Mouse (Mus musculus): ENCODE measurements around the gene Klf13. TPM values are rescaled to one million over a fixed set of nuclear protein-coding genes. Genes with fewer than 3 reads are reported as not detected.
A peak's percentile ranks its signal among the peaks of the same experiment; 100 is the strongest.

Klf13 gene
- total RNA-seq, 1 experiment from 2014 or later, result 85.8 TPM

- DNase-seq, result peak; percentile 91
These were observed 12.4 kb upstream of the Klf13 start for GRCm38 (mm10) chr7:63950931-63951607.

- DNase-seq, result no peak
These were observed 10.5 kb upstream of the Klf13 start for GRCm38 (mm10) chr7:63949176-63949575.

DNA sequence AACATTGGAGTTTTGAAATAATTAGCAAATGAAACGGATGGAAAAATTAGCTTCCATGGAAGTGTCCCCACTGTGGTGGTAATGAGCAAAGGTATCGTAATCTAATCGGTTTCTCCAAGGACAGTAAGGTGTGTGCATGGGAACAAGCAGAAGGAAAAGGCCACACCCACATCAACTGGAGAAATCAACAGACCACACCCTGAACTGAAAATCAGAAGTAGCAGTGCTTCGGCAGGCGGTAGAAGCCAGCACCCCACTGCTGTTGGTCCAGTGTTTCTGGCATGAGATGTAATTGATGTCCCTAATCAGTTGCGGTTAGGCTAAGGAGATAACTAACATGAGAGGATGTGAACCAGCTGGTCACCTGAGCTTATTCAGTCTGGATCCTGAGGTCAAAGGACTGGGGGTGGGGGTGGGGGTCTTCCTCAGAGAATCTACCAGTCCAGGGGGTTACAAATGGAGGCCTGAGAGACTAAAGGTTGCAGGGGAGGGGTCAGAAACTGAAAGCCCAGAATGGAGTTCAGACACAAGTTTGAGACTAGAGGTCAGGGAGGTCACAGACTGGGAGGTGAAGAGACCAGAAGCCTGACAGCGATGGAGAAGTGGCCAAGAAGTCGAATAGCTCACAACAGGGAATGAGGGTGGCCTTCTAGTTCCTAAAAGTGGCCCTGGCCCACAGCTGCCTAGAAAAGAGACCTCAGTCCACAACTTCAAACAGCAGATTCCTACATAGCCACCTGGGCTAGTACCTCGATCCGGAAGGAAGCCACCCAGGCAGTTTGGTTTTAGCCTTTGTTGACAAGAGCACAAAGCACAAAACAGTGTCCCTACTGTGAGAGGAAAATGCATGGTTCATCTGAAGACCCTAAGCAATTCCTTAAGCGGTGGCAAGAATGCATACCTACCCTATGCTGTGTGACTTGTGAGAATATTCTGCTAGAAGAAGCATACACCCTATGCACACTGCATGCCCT is 9.1 kb upstream of the Klf13 start:
- no peak for DNase-seq

DNA sequence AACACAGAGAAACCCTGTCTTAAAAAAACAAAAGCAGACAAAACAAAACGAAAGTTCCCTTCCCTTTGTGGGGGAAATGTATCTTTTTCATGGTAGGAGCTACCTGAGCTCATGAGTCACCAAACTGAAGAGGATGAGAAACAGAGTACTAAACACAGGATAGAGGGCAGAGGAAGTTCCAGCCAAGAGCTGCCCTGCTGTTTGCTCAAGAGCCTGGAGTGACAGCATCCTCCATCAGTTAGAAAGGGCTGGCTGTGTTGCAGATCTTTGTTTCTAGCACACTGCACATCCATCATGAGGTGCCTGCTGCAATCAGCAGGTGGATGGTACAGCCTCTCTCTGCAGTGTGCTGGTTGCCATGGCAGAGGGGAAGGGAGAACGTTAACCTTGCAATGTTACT is 5.2 kb upstream of the Klf13 start:
- DNase-seq, result no peak

GRCm38 (mm10) chr7:63941501-63941900 is 2.8 kb upstream of the Klf13 start:
- DNase-seq, result no peak

- DNase-seq, result no peak
These were observed 2.3 kb upstream of the Klf13 start for GRCm38 (mm10) chr7:63941050-63941449.

- peak; percentile 31 for DNase-seq
These were observed 1.6 kb upstream of the Klf13 start for GRCm38 (mm10) chr7:63940321-63940720.

DNA sequence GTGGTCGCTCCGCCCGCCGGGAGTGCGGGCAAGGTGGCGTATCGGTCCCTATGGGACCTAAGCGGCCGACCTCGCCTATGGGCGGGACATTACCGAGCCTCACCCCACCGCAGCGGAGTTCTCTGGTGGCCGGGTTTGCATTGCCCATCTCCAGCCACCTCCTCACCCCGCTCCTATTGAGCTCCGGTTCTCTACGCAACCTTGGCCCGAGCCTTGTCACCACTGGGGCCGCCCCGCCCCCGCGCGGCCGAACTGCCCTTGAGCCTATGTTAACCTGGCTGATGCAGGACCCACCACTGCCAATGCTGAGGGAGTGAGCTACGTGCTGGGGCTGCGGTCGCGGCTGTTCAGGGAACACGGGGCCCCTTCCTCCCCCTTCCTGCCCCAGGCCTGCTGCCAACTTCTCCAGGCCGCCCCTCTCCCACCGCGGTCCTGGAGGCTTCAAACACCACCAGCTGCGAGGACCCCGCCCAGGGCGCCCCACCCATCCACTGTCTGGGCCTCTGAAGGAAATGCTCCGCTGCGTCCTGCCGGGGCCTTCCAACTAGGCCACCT is 759 bp upstream of the Klf13 start:
- DNase-seq, result peak; percentile 92

DNA sequence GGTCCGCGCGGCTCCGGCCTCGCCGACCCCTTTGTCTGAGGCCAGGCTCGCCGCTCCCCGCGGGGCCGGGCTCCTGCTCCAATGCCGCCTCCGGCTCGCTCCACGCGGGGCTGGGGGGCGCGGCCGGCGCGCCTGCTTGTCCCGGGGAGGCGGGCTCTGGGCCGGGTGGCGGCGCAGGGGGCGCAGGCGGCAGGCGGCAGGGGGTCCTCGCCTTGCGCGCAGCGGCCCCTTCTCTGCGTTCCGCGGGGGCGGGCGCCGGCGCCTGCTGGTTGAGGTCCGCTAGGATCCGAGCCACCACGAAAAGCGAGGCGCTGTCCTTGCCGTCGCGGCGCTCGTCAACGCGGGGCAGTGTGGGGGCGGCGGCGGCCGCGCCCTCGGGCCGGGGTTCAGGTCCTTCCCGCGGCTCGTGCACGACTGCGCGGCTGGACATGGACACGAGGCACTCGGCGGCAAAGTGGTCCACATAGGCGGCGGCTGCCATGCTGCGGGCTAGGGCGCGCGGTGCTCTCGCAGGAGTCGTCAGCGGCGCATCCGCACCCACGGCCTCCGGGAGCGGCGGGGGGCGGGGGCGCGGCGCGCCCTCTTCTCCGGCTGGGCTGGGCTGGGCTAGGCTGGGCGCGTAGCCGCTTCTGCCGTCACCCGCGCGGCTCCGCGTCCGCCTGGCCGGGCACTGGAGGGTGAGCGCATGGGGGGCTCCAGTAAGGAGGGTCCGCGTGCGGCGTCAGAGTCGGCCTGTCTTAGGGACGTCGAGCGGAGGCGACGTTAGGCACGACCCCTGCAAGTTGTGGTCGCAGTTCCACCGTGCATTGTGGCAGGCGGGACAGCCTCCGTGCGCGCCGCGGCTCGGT is 425 bp downstream of the Klf13 start:
- DNase-seq, result peak; percentile 87

GRCm38 (mm10) chr7:63937236-63938065 is 1.3 kb downstream of the Klf13 start:
- peak; percentile 95 for DNase-seq

- no peak for DNase-seq
These were observed 1.8 kb downstream of the Klf13 start for GRCm38 (mm10) chr7:63936986-63937235.

- peak; percentile 90 for DNase-seq
These were observed 2.3 kb downstream of the Klf13 start for GRCm38 (mm10) chr7:63936188-63936985.

DNA sequence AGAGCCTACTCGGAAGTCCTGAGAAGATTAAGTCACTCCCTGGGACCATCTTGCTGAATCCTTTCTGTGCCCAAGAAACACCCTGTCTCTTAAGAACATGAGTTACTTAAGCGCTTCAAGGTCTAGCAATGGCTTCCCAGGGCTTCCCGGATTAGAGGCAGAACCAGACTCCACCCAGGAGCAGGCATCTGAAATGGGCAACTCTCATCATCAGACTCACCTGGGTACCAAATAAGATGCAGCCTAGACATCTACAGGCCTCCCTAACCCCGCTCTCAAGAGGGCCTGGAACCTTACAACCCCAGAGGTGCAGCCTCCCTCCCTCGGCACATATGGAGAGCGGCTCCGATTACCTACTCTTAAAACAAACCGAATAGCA is 2.9 kb downstream of the Klf13 start:
- DNase-seq, result peak; percentile 19

- DNase-seq, result peak; percentile 40
These were observed 4.2 kb downstream of the Klf13 start for GRCm38 (mm10) chr7:63934530-63934929.

DNA sequence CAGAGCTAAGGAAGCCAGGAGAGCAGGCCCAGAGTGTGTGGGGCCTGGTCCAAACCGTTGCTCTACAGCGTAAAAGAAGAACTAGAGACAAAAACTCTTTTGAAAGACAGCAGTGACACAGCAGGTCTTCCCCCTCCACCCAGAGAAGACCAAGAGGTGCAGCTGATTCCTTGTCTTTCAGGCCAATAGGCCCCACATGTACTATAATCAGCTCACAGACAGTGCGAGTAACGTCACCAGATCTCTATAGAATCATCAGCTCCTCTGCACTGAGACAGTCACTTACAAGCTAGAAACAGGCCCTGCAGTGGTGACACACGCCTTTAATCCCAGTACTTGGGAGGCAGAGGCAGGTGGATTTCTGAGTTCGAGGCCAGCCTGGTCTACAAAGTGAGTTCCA is 4.8 kb downstream of the Klf13 start:
- no peak for DNase-seq

GRCm38 (mm10) chr7:63932461-63932860 is 6.3 kb downstream of the Klf13 start:
- no peak for DNase-seq

GRCm38 (mm10) chr7:63930766-63931165 is 7.9 kb downstream of the Klf13 start:
- DNase-seq, result no peak

DNA sequence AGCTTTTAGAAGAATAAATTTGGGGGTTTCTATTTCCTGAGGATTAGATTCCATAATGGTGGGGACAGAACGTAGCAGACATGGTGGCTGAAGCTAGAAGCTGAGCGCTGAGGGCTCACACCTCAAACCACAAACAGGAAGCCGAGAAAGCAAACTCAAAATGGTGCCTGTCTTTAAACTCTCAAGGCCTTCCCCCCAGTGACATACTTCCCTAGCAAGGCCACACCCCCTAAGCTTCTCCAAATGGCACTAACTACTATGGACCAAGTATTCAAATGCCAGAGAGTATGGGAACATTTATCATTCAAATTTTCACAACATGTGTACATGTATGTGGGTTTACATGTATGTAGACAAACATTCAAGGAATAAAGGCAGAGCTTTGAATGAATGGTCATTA is 8.6 kb downstream of the Klf13 start:
- no peak for DNase-seq

- peak; percentile 78 for DNase-seq
These were observed 9.6 kb downstream of the Klf13 start for GRCm38 (mm10) chr7:63929080-63929479.

DNA sequence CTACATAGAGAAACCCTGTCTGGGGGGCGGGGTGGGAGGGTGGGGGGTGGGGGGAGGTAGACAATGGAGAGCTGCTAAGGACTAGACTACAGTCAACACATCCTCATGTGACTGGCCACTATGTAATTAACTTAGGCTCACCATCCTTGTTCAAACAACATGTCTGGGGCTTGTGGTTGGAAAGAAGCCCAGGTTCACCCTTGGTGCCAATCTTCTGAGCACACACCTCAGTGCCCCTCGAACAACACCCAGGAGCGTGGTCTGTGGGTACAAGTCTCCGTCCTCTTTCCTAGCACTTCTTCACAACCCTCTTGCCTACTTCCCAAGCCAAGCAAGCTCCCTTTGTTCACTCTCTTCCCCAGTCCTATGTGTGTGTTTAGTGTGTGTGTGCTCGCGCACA is 11.6 kb downstream of the Klf13 start:
- DNase-seq, result no peak

GRCm38 (mm10) chr7:63926492-63926891 is 12.2 kb downstream of the Klf13 start:
- DNase-seq, result no peak
